Mouse (Mus musculus): Measurements from ENCODE around the gene Clmn. TPM values are rescaled to one million over a fixed set of nuclear protein-coding genes. Genes with fewer than 3 reads are reported as not detected.
"Not testable (repeated sequence)": the region's sequence is repeated elsewhere in the genome, so short reads cannot be mapped to it uniquely, and the experiment has no call there.

The Clmn gene
- polyA plus RNA-seq, 1 experiment from 2014 or later: 2.0 TPM

DNA sequence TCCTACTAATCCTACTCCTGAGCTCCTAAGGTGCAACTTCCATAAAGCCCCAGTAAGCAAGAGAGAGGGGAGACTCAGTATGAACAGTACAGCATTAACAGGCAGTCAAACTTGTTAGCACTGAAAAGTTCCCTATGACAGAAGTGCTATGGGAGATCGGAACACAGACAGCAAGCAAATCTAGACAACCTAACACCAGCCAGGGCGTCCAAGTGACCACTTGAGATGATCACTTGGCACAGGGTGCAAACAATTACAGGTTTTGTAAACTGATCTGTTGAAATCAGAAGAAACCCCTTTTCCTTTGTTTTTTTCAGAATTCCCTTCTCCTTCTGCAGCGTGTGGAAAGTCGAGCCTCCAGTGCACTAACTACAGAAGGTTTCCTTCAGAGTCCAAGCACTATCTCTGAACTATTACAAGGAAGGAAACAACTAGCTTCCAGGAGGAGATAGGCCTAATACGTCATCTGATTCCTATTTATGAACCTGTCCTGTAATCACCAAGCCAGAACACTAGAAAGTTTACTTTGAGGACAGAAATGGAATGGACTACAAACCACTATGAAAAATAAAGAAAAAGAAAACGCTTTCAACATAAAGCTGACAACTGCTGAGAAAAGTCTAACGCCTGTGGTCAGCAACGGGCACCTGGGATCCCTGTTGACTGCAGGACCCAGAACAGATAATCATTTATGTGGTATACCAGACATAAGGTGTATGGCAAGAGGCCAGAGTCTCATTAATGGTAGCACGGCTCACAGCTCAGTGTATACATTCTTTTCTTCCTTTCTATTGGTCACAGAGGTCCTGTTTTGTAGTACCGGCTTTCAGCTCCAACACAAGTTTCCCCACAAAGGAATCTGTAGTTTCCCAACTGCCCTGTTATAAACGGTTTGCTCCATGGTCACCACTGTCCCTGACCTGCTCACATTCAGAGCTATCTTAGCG, 123.8 kb downstream of the Clmn start:
- H3K9me3 ChIP-seq: no peaks in the 10 kb centered on the region
- H3K27ac ChIP-seq: no peak overlapping the region
- ATAC-seq (ENCODE audit: low FRiP score, low read depth): no peak
- H3K4me1 ChIP-seq: peaks cover 42% of the 10 kb centered on the region
- no peaks in the 10 kb centered on the region for H3K27me3 ChIP-seq (replicated peaks)
- 70% methylated on average over 12 of the region's 12 CpGs for WGBS
- H3K9ac ChIP-seq: no peak overlapping the region
- no peak overlapping the region for H3K4me3 ChIP-seq
- no peaks in the 10 kb centered on the region for H3K36me3 ChIP-seq
- no peak overlapping the region for H3K4me2 ChIP-seq (replicated peaks)

DNA sequence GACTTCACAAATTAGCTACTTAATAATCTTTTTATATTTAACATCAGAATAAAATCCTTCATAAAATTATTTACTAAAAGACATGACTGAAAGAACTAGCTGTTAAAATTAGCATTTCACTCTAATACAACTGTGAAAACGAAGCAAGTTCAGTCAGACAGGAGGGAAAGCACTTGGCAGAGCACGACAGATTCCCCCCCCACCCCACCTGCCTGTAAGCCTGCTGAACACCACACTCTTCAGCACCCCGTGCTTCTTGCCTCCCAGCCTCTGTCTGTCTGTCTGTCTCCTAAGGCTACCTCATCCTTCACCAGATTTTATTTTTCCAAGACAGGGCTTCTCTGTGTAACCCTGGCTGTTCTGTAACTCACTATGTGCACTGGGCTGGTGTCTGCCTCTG, 125.9 kb downstream of the Clmn start:
- Histone ChIP-seq H3K36me3 (0 out of 2 replicates have a peak, but pooled peaks cover 3% of the 10 kb centered on the region), H3K9ac (no peak overlapping the region), H3K27ac (no peak overlapping the region), H3K4me2 (replicated peaks) (no peak overlapping the region), H3K4me3 (no peak overlapping the region), H3K4me1 (peaks cover 56% of the 10 kb centered on the region), H3K27me3 (replicated peaks) (no peaks in the 10 kb centered on the region), H3K9me3 (no peaks in the 10 kb centered on the region)
- ATAC-seq (ENCODE audit: low FRiP score, low read depth): no peak
- 33% methylated on average over 3 of the region's 3 CpGs for WGBS

- H3K27ac ChIP-seq: no peak overlapping the region
- no peak overlapping the region for H3K4me3 ChIP-seq
- no peaks in the 10 kb centered on the region for H3K27me3 ChIP-seq (replicated peaks)
- H3K4me1 ChIP-seq: peaks cover 55% of the 10 kb centered on the region
- 35% methylated on average over 9 of the region's 9 CpGs for WGBS
- ATAC-seq (ENCODE audit: low FRiP score, low read depth): no peak
- no peak overlapping the region for H3K9ac ChIP-seq
- H3K9me3 ChIP-seq: no peaks in the 10 kb centered on the region
- 0 out of 2 replicates have a peak, but pooled peaks cover 3% of the 10 kb centered on the region for H3K36me3 ChIP-seq
- H3K4me2 ChIP-seq (replicated peaks): no peak overlapping the region
Observed at GRCm38 (mm10) chr12:104738446-104738845, 126.4 kb downstream of the Clmn start.

GRCm38 (mm10) chr12:104737666-104738065, 127.2 kb downstream of the Clmn start:
- H3K27ac ChIP-seq: no peak overlapping the region
- peaks cover 56% of the 10 kb centered on the region for H3K4me1 ChIP-seq
- WGBS: 51% methylated on average over 10 of the region's 10 CpGs
- no peak overlapping the region for H3K9ac ChIP-seq
- ATAC-seq (ENCODE audit: low FRiP score, low read depth): no peak
- H3K4me2 ChIP-seq (replicated peaks): no peak overlapping the region
- H3K4me3 ChIP-seq: no peak overlapping the region
- 0 out of 2 replicates have a peak, but pooled peaks cover 3% of the 10 kb centered on the region for H3K36me3 ChIP-seq
- H3K9me3 ChIP-seq: no peaks in the 10 kb centered on the region
- H3K27me3 ChIP-seq (replicated peaks): no peaks in the 10 kb centered on the region

- no peaks in the 10 kb centered on the region for H3K27me3 ChIP-seq (replicated peaks)
- H3K4me3 ChIP-seq: no peak overlapping the region
- no peak overlapping the region for H3K9ac ChIP-seq
- H3K9me3 ChIP-seq: no peaks in the 10 kb centered on the region
- 19% methylated on average over 3 of the region's 3 CpGs for WGBS
- no peak overlapping the region for H3K4me2 ChIP-seq (replicated peaks)
- peaks cover 4% of the 10 kb centered on the region; the same call in 1 of the 2 replicates for H3K36me3 ChIP-seq
- H3K27ac ChIP-seq: no peak overlapping the region
- H3K4me1 ChIP-seq: peaks cover 57% of the 10 kb centered on the region
- peak; percentile 57 for ATAC-seq (ENCODE audit: low FRiP score, low read depth)
Observed at GRCm38 (mm10) chr12:104735993-104736395, 128.9 kb downstream of the Clmn start.

DNA sequence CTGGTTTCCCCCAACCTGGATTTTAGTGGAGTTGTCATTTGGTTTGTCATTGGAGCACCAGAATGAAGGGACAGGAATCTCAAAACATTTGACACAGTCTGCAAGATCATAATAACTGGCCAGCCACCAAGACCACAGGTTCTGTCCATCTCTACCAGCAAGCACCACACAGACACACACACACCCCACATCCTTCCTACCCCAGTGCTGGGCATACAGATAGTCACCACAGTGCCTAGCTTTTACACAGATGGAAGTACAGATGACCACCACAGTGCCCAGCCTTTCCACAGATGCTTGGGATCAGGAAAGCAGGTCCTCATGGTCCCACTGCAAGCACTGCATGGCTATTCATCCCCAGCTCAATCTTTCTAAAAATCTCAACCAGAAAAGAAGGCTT, 131.7 kb downstream of the Clmn start:
- H3K27me3 ChIP-seq (replicated peaks): no peaks in the 10 kb centered on the region
- no peak overlapping the region for H3K4me3 ChIP-seq
- H3K27ac ChIP-seq: no peak overlapping the region
- no peak overlapping the region for H3K4me2 ChIP-seq (replicated peaks)
- H3K4me1 ChIP-seq: peaks cover 48% of the 10 kb centered on the region
- H3K36me3 ChIP-seq: peaks cover 25% of the 10 kb centered on the region
- no peak overlapping the region for H3K9ac ChIP-seq
- no peak for ATAC-seq (ENCODE audit: low FRiP score, low read depth)
- H3K9me3 ChIP-seq: no peaks in the 10 kb centered on the region

- WGBS: 22% methylated on average over 3 of the region's 3 CpGs
Observed at GRCm38 (mm10) chr12:104731782-104732181, 133.1 kb downstream of the Clmn start.

GRCm38 (mm10) chr12:104726436-104726835, 138.4 kb downstream of the Clmn start:
- not testable (repeated sequence) for H3K9me3 ChIP-seq; H3K4me2 ChIP-seq (replicated peaks); H3K4me1 ChIP-seq; H3K27ac ChIP-seq; ATAC-seq (ENCODE audit: low FRiP score, low read depth); H3K9ac ChIP-seq; H3K4me3 ChIP-seq; H3K27me3 ChIP-seq (replicated peaks)
- peaks cover 65% of the 10 kb centered on the region for H3K36me3 ChIP-seq
- WGBS: 82% methylated on average over 2 of the region's 2 CpGs

More at GRCm38 (mm10) chr12:104731782-104732181, 133.1 kb downstream of the Clmn start:
- Histone ChIP-seq H3K9me3 (no peaks in the 10 kb centered on the region), H3K27me3 (replicated peaks) (no peaks in the 10 kb centered on the region), H3K4me3 (no peak overlapping the region), H3K4me1 (peaks cover 39% of the 10 kb centered on the region), H3K4me2 (replicated peaks) (no peak overlapping the region), H3K27ac (no peak overlapping the region), H3K36me3 (peaks cover 39% of the 10 kb centered on the region), H3K9ac (no peak overlapping the region)
- ATAC-seq (ENCODE audit: low FRiP score, low read depth): peak; percentile 30; the same call in 1 of the 2 replicates

- Histone ChIP-seq H3K4me2 (replicated peaks) (no peak overlapping the region), H3K9ac (no peak overlapping the region), H3K4me3 (no peak overlapping the region), H3K27me3 (replicated peaks) (no peaks in the 10 kb centered on the region), H3K36me3 (peaks cover 53% of the 10 kb centered on the region), H3K27ac (no peak overlapping the region), H3K9me3 (no peaks in the 10 kb centered on the region), H3K4me1 (no peaks in the 10 kb centered on the region)
- 93% methylated on average over 10 of the region's 10 CpGs for WGBS
- ATAC-seq (ENCODE audit: low FRiP score, low read depth): no peak
Observed at GRCm38 (mm10) chr12:104722056-104722455, 142.8 kb downstream of the Clmn start.

DNA sequence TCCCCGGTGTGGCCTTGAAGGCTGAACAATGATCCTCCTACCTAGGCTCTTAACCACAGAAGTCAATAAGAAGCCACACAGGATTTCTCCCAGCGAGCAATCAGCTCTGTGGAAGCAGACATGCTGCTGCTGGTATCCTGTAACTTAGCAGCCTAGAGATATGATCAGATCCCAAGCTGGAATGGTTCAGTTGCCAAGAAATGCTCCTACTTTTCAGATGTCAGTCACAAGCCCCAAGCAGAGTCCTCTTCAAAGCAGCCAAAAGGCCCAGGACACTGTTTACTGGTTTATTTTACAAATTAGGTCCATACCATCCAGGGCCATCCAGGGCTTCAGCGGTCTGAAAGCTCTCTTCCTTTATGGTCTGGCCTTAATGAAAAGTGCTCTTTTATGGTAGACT, 143.9 kb downstream of the Clmn start:
- Histone ChIP-seq H3K4me1 (no peaks in the 10 kb centered on the region), H3K9ac (no peak overlapping the region), H3K27me3 (replicated peaks) (no peaks in the 10 kb centered on the region), H3K36me3 (peaks cover 48% of the 10 kb centered on the region), H3K9me3 (no peaks in the 10 kb centered on the region), H3K27ac (no peak overlapping the region), H3K4me2 (replicated peaks) (no peak overlapping the region), H3K4me3 (no peak overlapping the region)
- no peak for ATAC-seq (ENCODE audit: low FRiP score, low read depth)
- 61% methylated on average over 3 of the region's 3 CpGs for WGBS

DNA sequence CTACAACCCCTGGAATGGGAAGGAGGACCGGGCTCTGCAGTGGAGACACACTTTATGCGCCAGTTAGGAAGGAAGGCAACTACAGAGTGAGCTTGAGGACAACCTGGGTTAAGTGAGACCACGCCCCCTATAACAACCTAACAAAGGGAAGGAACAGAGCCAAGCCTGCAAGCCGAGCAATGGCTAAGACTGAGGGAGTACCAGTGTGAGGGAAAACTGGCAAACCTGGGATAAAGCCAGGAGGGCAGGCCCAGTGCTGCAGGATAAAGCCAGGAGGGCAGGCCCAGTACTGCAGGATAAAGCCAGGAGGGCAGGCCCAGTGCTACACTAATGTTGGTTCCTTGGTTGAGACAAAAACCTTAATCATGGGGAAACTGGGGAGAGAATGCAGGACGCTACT, 145.9 kb downstream of the Clmn start:
- ATAC-seq (ENCODE audit: low FRiP score, low read depth): no peak
- Histone ChIP-seq H3K4me3 (no peak overlapping the region), H3K36me3 (peaks cover 62% of the 10 kb centered on the region), H3K4me2 (replicated peaks) (no peak overlapping the region), H3K4me1 (peaks cover 4% of the 10 kb centered on the region; the same call in 1 of the 2 replicates), H3K9ac (no peak overlapping the region), H3K9me3 (no peaks in the 10 kb centered on the region), H3K27me3 (replicated peaks) (no peaks in the 10 kb centered on the region), H3K27ac (no peak overlapping the region)
- WGBS: 71% methylated on average over 5 of the region's 5 CpGs

- Histone ChIP-seq H3K4me3 (no peak overlapping the region), H3K9ac (no peak overlapping the region), H3K27me3 (replicated peaks) (no peaks in the 10 kb centered on the region), H3K27ac (no peak overlapping the region), H3K4me1 (peaks cover 4% of the 10 kb centered on the region; the same call in 1 of the 2 replicates), H3K9me3 (no peaks in the 10 kb centered on the region), H3K36me3 (peaks cover 64% of the 10 kb centered on the region), H3K4me2 (replicated peaks) (no peak overlapping the region)
- ATAC-seq (ENCODE audit: low FRiP score, low read depth): no peak
- 85% methylated on average over 5 of the region's 5 CpGs for WGBS
Observed at GRCm38 (mm10) chr12:104716409-104716808, 148.5 kb downstream of the Clmn start.

Data from neural tube, embryonic 12.5 days (tissue).